Mouse (Mus musculus) cortical plate, adult 2 months (tissue): ENCODE data around the gene Cmc1.

Source experiments
- CTCF ChIP-seq: fragments of 200-500 bp; IDR thresholded peaks from 2 replicates; pipeline ENCODE4 v1.5.1; 2011; ENCODE audit warnings: mild to moderate bottlenecking, control low read depth, low read length; ENCODE audit not compliant: insufficient read depth; ENCODE audit errors: extremely low read depth
- POLR2A ChIP-seq: fragments of 200-500 bp; IDR thresholded peaks from 2 replicates; pipeline ENCODE4 v1.6.1; 2011; ENCODE audit warnings: mild to moderate bottlenecking, low read length, control low read depth; ENCODE audit not compliant: insufficient read depth; ENCODE audit errors: extremely low read depth

DNA sequence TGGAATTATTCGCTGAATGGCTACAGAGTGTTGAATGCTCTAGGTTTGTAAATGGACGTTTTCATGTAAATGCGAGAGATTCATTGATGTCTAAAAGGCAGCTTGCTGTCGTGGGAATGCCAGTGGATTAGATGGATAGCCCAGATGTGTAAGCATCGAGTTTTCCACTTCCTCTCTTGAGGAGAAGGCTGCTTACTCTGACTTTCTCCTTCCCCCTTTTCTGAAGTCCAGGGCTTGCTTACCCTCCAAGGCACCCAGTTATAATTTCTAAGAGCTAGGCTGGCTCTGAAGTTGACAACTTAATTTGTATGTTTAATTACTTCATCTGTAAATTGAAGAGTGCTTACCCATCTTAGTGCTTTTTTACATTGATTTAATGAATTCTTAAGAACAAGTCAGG lies 108.3 kb downstream of the Cmc1 start:
- TF ChIP-seq CTCF (no peak), POLR2A (no peak)
